Mouse (Mus musculus) bone marrow, adult 2 months (tissue): ENCODE data around the gene Icos.

Experiments used
- CTCF ChIP-seq: fragments of 200-500 bp; IDR thresholded peaks from 2 replicates; pipeline ENCODE4 v1.5.1; 2011; ENCODE audit warnings: low read length, control low read depth; ENCODE audit not compliant: control insufficient read depth, insufficient read depth
- POLR2A ChIP-seq: fragments of 200-500 bp; IDR thresholded peaks from 2 replicates; pipeline ENCODE4 v1.6.1; 2011; ENCODE audit warnings: low read depth, mild to moderate bottlenecking, control low read depth, low read length, borderline replicate concordance; ENCODE audit not compliant: control insufficient read depth

GRCm38 (mm10) chr1:60990305-60990704 lies 12.6 kb downstream of the Icos start:
- TF ChIP-seq POLR2A (no peak), CTCF (no peak)
